In genomic region chr16:5864350-5864749, GRCm38 (mm10) we compare ENCODE assay signal across 18 mouse cellular contexts. TPM values are rescaled to one million over a fixed set of nuclear protein-coding genes. Genes with fewer than 3 reads are reported as not detected.
"Had no signal": no experiment of that assay in that cellular context is flagged by ENCODE, and none has a peak within 500 bp of the region (broad histone marks: within the 10 kb centered on the region; RNA-seq: fewer than 3 reads in every experiment).

No protein-coding gene starts in this region.

- H3K36me3 ChIP-seq: limb, embryonic 15.5 days; liver, embryonic 13.5 days; lung, embryonic 15.5 days; midbrain, embryonic 15.5 days; neural tube, embryonic 12.5 days had no signal

- H3K4me1 ChIP-seq: limb, embryonic 15.5 days; liver, embryonic 13.5 days; lung, embryonic 15.5 days; megakaryocyte, embryonic 14.5 days; midbrain, embryonic 15.5 days; neural tube, embryonic 12.5 days had no signal

- H3K27ac ChIP-seq: left cerebral cortex, adult 2 months; limb, embryonic 15.5 days; liver, embryonic 13.5 days; lung, embryonic 15.5 days; macrophage; midbrain, embryonic 15.5 days; neural tube, embryonic 12.5 days had no signal

- H3K9me3 ChIP-seq: limb, embryonic 15.5 days; liver, embryonic 13.5 days; lung, embryonic 15.5 days; midbrain, embryonic 15.5 days; neural tube, embryonic 12.5 days had no signal

- H3K4me2 ChIP-seq: limb, embryonic 15.5 days; liver, embryonic 13.5 days; lung, embryonic 15.5 days; midbrain, embryonic 11.5 days; midbrain, embryonic 15.5 days; neural tube, embryonic 12.5 days had no signal

- H3K9ac ChIP-seq: limb, embryonic 15.5 days; liver, embryonic 13.5 days; liver, postnatal 0 days; lung, embryonic 15.5 days; midbrain, embryonic 15.5 days; neural tube, embryonic 12.5 days had no signal

- H3K4me3 ChIP-seq: left cerebral cortex, adult 2 months; limb, embryonic 15.5 days; liver, embryonic 13.5 days; lung, embryonic 15.5 days; megakaryocyte, embryonic 14.5 days; midbrain, embryonic 15.5 days; neural tube, embryonic 12.5 days had no signal

- H3K27me3 ChIP-seq: limb, embryonic 15.5 days; liver, embryonic 13.5 days; lung, embryonic 15.5 days; megakaryocyte, embryonic 14.5 days; midbrain, embryonic 15.5 days; neural tube, embryonic 12.5 days had no signal

- ATAC-seq: liver, postnatal 0 days; midbrain, embryonic 15.5 days had no signal

- DNase-seq: kidney, postnatal 14 days; liver, embryonic 13.5 days; liver, postnatal 0 days; lung, postnatal 14 days; retina, postnatal 1 day; right cerebral cortex, postnatal 4 days; spleen, adult 18-20 months; thymus, adult 18-20 months; thymus, postnatal 14 days had no signal

RNA-seq across cellular contexts. Expression of gene Rbfox1, which starts 20.8 kb away (rescaled TPM):
- total RNA-seq: monocyte, adult 5-6 weeks had no signal
- polyA plus RNA-seq: macrophage had no signal
